Mouse (Mus musculus) embryonic facial prominence, embryonic 12.5 days (tissue): ENCODE measurements around the gene Nop2. TPM values are rescaled to one million over a fixed set of nuclear protein-coding genes. Genes with fewer than 3 reads are reported as not detected.
A peak's percentile ranks its signal among the peaks of the same experiment; 100 is the strongest.

Experiments used
- ATAC-seq: fragments of 200-750 bp; cut with Nextera tagmentation; 2 replicates; pipeline ENCODE4 v1.8.0; 2017; ENCODE audit not compliant: insufficient number of reproducible peaks, insufficient read depth, low FRiP score, low TSS enrichment
- H3K27ac ChIP-seq: fragments of 300-500 bp; sonication (generic); 2 replicates; pipeline ENCODE4 v1.5.1; 2016; ENCODE audit warnings: mild to moderate bottlenecking
- H3K27me3 ChIP-seq: fragments of 300-500 bp; sonication (generic); 2 replicates; pipeline ENCODE4 v1.6.1; 2016; ENCODE audit warnings: mild to moderate bottlenecking, moderate library complexity
- H3K36me3 ChIP-seq: fragments of 300-500 bp; sonication (generic); 2 replicates; pipeline ENCODE4 v1.6.1; 2016; ENCODE audit warnings: mild to moderate bottlenecking
- H3K4me1 ChIP-seq: fragments of 300-500 bp; sonication (generic); 2 replicates; pipeline ENCODE4 v1.6.1; 2016
- H3K4me2 ChIP-seq: fragments of 300-500 bp; sonication (generic); replicated peaks from 2 replicates; pipeline ENCODE4 v1.6.1; 2016; ENCODE audit warnings: mild to moderate bottlenecking, moderate library complexity
- H3K4me3 ChIP-seq: fragments of 300-500 bp; sonication (generic); 2 replicates; pipeline ENCODE4 v1.5.1; 2016; ENCODE audit warnings: mild to moderate bottlenecking
- H3K9ac ChIP-seq: fragments of 300-500 bp; sonication (generic); 2 replicates; pipeline ENCODE4 v1.6.1; 2016; ENCODE audit warnings: mild to moderate bottlenecking, moderate library complexity
- H3K9me3 ChIP-seq: fragments of 300-500 bp; sonication (generic); 2 replicates; pipeline ENCODE4 v1.6.1; 2016; ENCODE audit warnings: mild to moderate bottlenecking, moderate library complexity
- WGBS: fragments of 180-500 bp; shearing (Covaris S2); methylation state at CpG from one replicate; pipeline ENCODE4 v1.1.7; 2016; 5-methylcytosine and 5-hydroxymethylcytosine counted together
- polyA plus RNA-seq: library from polyadenylated mRNA; unstranded; fragments of >200 nt; fragmentation: Nextera tagmentation; extraction: Ambion mirVana; gene quantifications from 2 replicates; pipeline ENCODE4 v1.2.1, GENCODE M21; 2016

The Nop2 gene
- polyA plus RNA-seq, 1 experiment from 2014 or later: 68.0 TPM

DNA sequence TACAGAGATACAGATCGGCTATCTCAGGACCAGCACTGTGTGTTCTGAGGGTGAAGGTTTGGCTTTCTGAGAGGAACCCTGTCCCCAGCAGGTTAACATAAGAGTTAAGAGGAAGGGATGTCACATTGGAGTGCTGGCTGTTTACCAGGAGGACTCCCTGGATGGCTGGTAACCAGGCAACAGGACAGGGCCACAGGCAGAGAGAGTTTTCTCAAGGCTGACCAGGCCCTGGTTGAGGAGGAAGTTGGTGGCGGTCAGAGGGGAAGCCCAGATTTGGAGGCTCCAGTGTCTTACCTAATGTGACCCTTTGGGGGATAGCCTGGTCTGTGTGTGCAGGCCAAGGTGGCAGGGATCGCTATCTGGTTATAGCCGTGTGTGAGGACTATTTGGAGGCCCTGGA lies 15.1 kb downstream of the Nop2 start:
- H3K27ac ChIP-seq: no peak overlapping the region

DNA sequence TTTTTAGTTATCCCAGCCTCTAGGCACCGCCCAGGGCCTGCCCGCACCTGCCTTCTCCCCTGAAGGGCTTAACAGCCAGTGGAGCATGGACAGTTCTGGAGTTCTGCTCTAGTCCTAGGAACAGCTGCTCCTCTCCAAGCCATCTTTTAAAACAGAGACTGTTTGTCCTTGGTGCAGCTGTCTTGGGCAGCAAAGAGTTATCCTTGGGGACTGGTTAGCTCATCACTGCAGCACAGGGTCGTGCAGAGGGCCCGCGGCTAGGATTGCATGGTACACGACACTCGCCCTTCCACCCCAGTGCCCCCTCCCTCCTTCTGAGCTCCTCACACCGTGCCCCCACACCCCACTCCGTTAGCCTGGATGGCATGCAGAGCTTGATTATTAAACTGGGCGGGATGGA lies 15.6 kb downstream of the Nop2 start:
- Histone ChIP-seq H3K27me3 (no peaks in the 10 kb centered on the region), H3K4me1 (peaks cover 34% of the 10 kb centered on the region), H3K4me3 (no peak overlapping the region), H3K9me3 (no peaks in the 10 kb centered on the region), H3K27ac (no peak overlapping the region; the same call in 1 of the 2 replicates), H3K9ac (peak overlapping the region; percentile 20; the same call in 1 of the 2 replicates), H3K4me2 (peak overlapping the region; percentile 93), H3K36me3 (peaks cover 35% of the 10 kb centered on the region)
- no peak for ATAC-seq
- WGBS: 57% methylated on average over 10 of the region's 10 CpGs

More for the DNA sequence above, 15.1 kb downstream of the Nop2 start:
- peaks cover 34% of the 10 kb centered on the region for H3K4me1 ChIP-seq
- WGBS: 84% methylated on average over 4 of the region's 4 CpGs
- peak overlapping the region; percentile 93 for H3K4me2 ChIP-seq
- H3K36me3 ChIP-seq: peaks cover 35% of the 10 kb centered on the region
- ATAC-seq: no peak
- no peaks in the 10 kb centered on the region for H3K27me3 ChIP-seq
- no peaks in the 10 kb centered on the region for H3K9me3 ChIP-seq
- peak overlapping the region; percentile 20; the same call in 1 of the 2 replicates for H3K9ac ChIP-seq
- H3K4me3 ChIP-seq: peak overlapping the region; percentile 74; the same call in 1 of the 2 replicates

DNA sequence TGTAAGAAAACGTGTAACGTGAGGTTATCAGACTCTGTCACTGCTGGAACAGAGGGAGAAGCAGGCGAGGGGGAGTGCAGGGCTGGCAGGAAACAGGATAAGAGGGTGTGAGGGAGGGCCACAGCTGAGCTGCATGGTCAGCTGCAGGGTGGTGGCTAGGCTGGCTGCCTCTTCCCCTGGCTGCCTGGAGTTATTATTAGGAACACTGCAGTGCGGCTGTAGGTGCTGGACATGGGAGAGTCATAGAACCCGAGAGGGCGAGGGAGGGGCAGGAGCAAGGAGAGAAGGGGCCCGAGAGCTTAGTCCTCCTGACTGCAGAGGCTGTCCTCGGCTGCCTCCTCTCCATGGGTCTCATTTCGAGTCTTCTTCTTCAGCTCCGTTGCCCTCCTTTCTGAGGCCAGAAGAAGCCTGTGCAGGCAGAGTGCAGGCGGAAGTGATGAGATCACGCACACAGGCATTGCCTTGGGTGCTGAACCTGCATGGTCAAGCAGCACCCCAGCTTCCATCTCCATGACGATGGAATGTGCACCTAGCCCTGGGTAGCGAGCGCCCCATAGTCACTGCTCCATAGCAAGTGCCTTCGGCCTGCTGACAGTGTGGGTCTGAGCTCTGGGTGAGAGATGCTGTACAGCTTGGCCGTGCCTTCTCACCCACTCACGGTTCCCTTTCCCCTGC lies 16.7 kb downstream of the Nop2 start:
- no peaks in the 10 kb centered on the region for H3K27me3 ChIP-seq
- H3K9me3 ChIP-seq: no peaks in the 10 kb centered on the region
- no peak for ATAC-seq
- 0 out of 2 replicates have a peak overlapping the region, but pooled peaks have one; percentile 0 for H3K4me3 ChIP-seq
- H3K36me3 ChIP-seq: peaks cover 37% of the 10 kb centered on the region
- 68% methylated on average over 18 of the region's 18 CpGs for WGBS
- H3K9ac ChIP-seq: 0 out of 2 replicates have a peak overlapping the region, but pooled peaks have one; percentile 19
- peaks cover 34% of the 10 kb centered on the region for H3K4me1 ChIP-seq
- peak overlapping the region; percentile 63 for H3K27ac ChIP-seq
- H3K4me2 ChIP-seq: no peak overlapping the region

DNA sequence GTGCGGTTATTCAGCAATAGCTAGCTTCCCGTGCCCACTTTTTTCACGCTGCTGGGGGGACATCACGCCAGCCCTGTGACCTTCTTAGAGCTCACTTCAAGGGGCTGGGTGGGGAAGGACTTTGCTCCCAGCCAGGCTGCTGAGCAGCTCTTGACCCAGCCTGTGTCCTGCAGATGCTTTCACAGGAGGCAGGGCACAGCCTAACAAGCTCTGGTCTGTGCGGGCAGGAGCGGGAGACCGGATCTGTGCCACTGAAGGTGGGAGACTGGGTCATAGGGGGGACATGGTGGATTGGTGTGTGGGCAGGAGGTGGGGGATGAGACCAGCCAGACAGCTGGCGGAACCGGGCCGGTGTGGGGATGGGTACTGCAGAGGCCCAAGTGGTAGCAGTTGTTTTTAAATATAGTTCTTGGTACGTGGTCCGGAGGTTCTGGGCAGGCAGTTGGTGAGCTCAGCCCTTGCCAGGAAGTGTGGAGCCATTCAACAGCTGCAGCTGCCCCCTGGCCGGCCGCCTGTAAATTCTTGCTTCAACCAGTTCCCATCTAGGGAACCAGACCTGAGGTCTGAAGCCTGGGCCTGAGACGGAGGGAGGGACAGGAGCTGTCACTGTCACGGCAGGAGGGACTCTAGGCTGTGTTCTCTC lies 17.3 kb downstream of the Nop2 start:
- Histone ChIP-seq H3K36me3 (peaks cover 37% of the 10 kb centered on the region), H3K4me2 (no peak overlapping the region), H3K4me1 (peaks cover 34% of the 10 kb centered on the region), H3K9ac (no peak overlapping the region; the same call in 1 of the 2 replicates), H3K4me3 (0 out of 2 replicates have a peak overlapping the region, but pooled peaks have one; percentile 0), H3K27me3 (no peaks in the 10 kb centered on the region), H3K27ac (peak overlapping the region; percentile 63; the same call in 1 of the 2 replicates), H3K9me3 (no peaks in the 10 kb centered on the region)
- 81% methylated on average over 16 of the region's 16 CpGs for WGBS
- ATAC-seq: no peak

DNA sequence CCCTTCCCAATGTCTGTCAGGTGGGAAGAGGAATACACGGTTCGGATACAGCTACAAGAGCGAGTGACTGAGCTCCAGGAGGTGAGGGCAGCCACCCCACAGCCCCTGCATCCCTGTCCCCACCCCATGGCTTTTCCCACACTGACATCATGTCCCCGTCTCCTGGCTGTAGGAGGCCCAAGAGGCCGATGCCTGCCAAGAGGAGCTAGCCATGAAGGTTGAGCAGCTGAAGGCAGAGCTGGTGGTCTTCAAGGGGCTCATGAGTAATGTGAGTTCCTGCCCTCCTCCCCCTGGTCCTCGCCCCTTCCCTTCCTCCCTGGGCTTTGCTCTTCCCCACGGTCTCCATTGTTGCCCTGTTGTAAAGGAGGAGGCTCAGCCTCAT lies 17.9 kb downstream of the Nop2 start:
- H3K9ac ChIP-seq: no peak overlapping the region
- peaks cover 29% of the 10 kb centered on the region for H3K4me1 ChIP-seq
- no peak overlapping the region for H3K4me3 ChIP-seq

DNA sequence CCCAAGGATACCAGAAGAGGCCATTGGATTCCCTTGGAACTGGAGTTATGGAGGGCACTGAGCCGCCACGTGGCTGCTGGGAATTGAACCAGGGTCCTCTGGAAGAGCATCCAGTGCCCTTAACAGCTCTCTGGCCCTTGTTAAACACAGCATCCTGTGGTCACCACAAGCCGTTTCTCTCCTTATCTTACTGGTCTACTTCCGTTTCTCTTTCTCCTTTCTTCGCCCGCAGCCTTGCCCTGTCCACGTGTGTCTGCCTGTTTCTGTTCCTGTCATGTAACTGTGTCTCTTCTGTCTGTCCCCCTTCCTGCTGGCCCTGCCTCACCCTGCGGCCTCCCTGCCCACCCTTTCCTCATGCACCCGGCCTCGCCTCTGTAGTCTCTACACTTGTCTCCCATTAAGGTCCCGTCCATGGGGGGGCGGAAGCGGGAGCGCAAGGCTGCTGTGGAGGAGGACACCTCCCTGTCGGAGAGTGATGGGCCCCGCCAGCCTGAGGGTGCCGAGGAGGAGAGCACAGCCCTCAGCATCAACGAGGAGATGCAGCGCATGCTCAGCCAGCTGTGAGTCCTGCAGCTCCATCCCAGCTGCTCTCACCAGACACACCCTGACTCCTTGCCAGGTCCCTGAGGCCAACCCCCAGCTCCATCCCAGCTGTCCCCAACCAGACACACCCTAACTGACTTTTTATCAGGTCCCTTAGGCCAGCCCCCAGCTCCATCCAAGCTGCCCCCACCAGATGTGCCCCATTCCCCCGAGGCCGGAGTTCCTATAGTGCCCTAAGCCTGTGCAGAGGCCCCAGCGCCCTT lies 20.7 kb downstream of the Nop2 start:
- Histone ChIP-seq H3K4me2 (no peak overlapping the region), H3K4me3 (no peak overlapping the region), H3K36me3 (peaks cover 41% of the 10 kb centered on the region), H3K9me3 (no peaks in the 10 kb centered on the region), H3K4me1 (peaks cover 7% of the 10 kb centered on the region), H3K9ac (no peak overlapping the region), H3K27ac (no peak overlapping the region), H3K27me3 (no peaks in the 10 kb centered on the region)
- no peak for ATAC-seq
- WGBS: 85% methylated on average over 22 of the region's 22 CpGs

More for the DNA sequence above, 17.9 kb downstream of the Nop2 start:
- H3K9me3 ChIP-seq: no peaks in the 10 kb centered on the region
- H3K36me3 ChIP-seq: peaks cover 34% of the 10 kb centered on the region
- H3K27ac ChIP-seq: no peak overlapping the region
- WGBS: 77% methylated on average over 7 of the region's 7 CpGs
- ATAC-seq: no peak
- no peak overlapping the region for H3K4me2 ChIP-seq
- H3K27me3 ChIP-seq: no peaks in the 10 kb centered on the region

DNA sequence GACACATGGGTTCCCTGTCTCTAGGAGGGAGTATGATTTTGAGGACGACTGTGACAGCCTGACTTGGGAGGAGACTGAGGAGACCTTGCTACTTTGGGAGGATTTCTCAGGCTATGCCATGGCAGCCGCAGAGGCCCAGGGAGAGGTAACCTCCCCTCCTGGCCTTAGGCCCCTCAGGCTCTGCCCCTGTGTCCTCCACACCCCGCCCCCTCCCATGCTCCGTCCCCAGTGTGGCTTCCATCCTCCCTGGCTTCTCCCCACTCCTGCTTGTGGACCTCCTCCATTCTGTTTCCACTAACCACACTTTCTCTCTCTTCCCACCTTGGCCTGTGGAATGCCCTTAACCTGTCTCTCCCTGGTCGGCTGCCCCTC lies 21.3 kb downstream of the Nop2 start:
- Histone ChIP-seq H3K4me2 (no peak overlapping the region), H3K36me3 (peaks cover 45% of the 10 kb centered on the region), H3K27ac (no peak overlapping the region), H3K27me3 (no peaks in the 10 kb centered on the region), H3K4me1 (peaks cover 4% of the 10 kb centered on the region), H3K4me3 (no peak overlapping the region), H3K9me3 (no peaks in the 10 kb centered on the region), H3K9ac (no peak overlapping the region)
- 73% methylated on average over 5 of the region's 5 CpGs for WGBS
- ATAC-seq: no peak

DNA sequence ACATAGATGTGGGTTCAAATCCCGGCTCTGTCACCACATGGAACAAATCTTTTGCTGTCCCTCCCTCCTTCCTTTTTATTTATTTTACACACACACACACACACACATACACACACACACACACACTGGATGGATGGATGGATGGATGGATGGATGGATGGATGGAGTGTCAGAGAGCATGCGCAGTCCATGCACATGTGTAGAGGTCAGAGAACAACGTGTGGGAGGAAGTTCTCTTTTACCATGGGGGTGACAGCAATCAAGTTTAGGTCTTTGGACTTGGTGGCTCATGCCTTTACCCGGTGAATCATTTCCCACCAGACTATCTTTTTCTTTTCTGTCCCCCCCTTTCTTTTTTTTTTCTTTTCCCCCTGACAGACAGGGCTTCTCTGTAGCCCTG lies 22.0 kb downstream of the Nop2 start:
- Histone ChIP-seq H3K4me1 (no peaks in the 10 kb centered on the region; the same call in 1 of the 2 replicates), H3K4me3 (no peak overlapping the region), H3K9ac (no peak overlapping the region), H3K36me3 (peaks cover 49% of the 10 kb centered on the region), H3K27ac (no peak overlapping the region), H3K4me2 (no peak overlapping the region), H3K9me3 (no peaks in the 10 kb centered on the region), H3K27me3 (no peaks in the 10 kb centered on the region)
- WGBS: 91% methylated on average over 4 of the region's 4 CpGs
- ATAC-seq: no peak

DNA sequence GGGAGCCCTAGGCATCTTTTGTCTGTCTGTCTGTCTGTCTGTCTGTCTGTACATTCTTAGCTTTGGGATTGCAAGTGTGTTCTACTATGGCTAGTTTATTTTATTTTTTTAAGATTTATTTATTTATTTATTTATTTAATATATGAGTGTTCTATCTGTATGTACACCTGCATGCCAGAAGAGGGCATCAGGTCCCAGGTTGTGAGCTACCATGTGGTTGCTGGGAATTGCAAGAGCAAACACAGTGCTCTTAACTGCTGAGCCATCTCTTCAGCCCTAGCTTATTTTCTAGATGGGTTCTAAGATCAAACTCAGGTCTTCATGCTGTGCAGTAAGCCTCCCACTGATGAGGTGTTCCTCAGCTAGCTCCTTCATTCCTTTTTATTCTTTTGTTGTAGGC lies 22.8 kb downstream of the Nop2 start:
- H3K36me3 ChIP-seq: peaks cover 55% of the 10 kb centered on the region
- no peaks in the 10 kb centered on the region for H3K4me1 ChIP-seq
- no peak overlapping the region for H3K27ac ChIP-seq
- H3K4me3 ChIP-seq: no peak overlapping the region
- no peak overlapping the region for H3K4me2 ChIP-seq
- no peak overlapping the region for H3K9ac ChIP-seq
- no peaks in the 10 kb centered on the region for H3K9me3 ChIP-seq
- no peaks in the 10 kb centered on the region for H3K27me3 ChIP-seq
- ATAC-seq: no peak

DNA sequence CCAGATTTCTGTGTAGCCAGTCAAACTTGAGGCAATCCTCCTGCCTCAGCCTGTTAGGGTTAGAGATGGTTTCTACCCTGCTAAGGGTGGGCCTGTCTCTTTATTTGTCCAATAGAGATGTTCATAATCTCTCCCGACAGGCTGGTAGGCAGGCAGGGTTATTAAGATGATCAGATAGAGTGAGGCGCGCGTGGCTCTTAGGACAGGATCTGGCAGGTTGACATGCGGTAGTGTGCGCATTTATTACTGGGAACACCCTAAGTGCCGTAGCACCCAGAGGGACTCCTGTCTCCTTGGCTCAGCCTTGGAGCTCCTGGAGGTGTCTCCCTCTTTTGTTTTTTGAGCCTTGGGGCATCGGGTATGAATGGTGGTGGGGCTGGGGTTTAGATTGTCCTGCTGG lies 23.6 kb downstream of the Nop2 start:
- 89% methylated on average over 8 of the region's 8 CpGs for WGBS
- H3K4me1 ChIP-seq: no peaks in the 10 kb centered on the region
- no peak for ATAC-seq
- no peaks in the 10 kb centered on the region for H3K27me3 ChIP-seq
- no peak overlapping the region for H3K4me2 ChIP-seq
- no peak overlapping the region for H3K4me3 ChIP-seq
- peaks cover 59% of the 10 kb centered on the region for H3K36me3 ChIP-seq
- H3K9me3 ChIP-seq: no peaks in the 10 kb centered on the region
- H3K9ac ChIP-seq: no peak overlapping the region
- no peak overlapping the region for H3K27ac ChIP-seq

DNA sequence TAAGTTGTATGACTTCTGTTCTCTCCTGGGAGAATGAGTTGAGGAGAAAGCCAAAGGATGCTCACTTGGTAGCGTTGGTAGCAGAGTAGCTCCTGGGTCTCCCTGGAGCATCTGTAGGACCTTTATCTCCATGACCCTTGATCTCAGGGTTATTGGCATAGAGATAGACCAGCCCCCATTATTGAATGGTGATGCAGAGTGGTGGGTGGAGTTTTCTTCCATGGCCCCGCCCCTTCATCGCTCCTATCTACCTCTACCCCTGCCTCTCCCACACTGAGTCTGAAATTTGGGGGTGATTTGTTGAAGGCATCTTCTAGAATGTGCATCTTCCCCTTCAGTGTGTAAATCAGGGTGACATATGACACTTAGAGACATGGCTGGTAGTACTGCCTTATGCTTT lies 24.8 kb downstream of the Nop2 start:
- WGBS: 87% methylated on average over 3 of the region's 3 CpGs
- no peak overlapping the region for H3K4me3 ChIP-seq

More for the DNA sequence above, 24.8 kb downstream of the Nop2 start:
- H3K36me3 ChIP-seq: peaks cover 66% of the 10 kb centered on the region
- no peak overlapping the region for H3K9ac ChIP-seq
- no peak overlapping the region for H3K4me2 ChIP-seq
- no peaks in the 10 kb centered on the region for H3K27me3 ChIP-seq
- H3K4me1 ChIP-seq: peaks cover 6% of the 10 kb centered on the region; the same call in 1 of the 2 replicates
- no peak for ATAC-seq
- no peak overlapping the region for H3K27ac ChIP-seq
- H3K9me3 ChIP-seq: no peaks in the 10 kb centered on the region
